Mouse (Mus musculus): ENCODE results near the gene Agap1.

DNA sequence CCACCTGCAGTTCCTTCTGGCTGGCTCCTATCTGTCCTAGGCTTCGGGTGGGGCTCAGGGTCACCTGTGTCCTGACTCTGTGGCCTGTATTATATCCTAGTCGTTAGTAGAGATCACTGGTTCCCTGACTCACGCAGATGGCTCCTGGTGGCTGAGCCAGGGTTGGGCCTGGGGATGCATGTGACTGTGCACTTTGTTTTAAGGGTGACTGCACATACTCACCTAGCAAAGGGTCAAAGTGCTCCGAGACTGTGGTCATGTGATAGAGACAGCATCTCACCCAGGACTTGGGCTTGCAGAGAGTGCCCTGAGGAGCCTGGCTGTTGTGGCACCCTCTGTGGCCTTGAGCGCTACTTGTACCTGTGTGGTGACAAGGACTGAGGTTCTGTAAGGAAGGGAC lies 22.4 kb downstream of the Agap1 start:
- TF ChIP-seq CTCF (IDR thresholded peaks at IDR 0.05; ENCODE audit: low read depth) (no peak), EP300 (optimal IDR thresholded peaks at IDR 0.05) (no peak)

Measured in stomach, postnatal 0 days (tissue).